Mouse (Mus musculus): ENCODE measurements around the gene Cyth4.

- TF ChIP-seq CTCF (IDR thresholded peaks at IDR 0.05; ENCODE audit: low read depth, low read length), result no peak
- TF ChIP-seq POLR2A (IDR thresholded peaks at IDR 0.05; ENCODE audit: borderline replicate concordance, low read depth, low read length), result no peak
Measured at GRCm38 (mm10) chr15:78635231-78635630, 38.4 kb downstream of the Cyth4 start.
